Mouse (Mus musculus) limb, embryonic 15.5 days (tissue): ENCODE data around the gene Sos2. TPM values are rescaled to one million over a fixed set of nuclear protein-coding genes. Genes with fewer than 3 reads are reported as not detected.

ENCODE experiments used
- ATAC-seq: fragments of 200-750 bp; cut with Nextera tagmentation; 2 replicates; pipeline ENCODE4 v1.8.0; 2017; ENCODE audit warnings: low read depth, moderate TSS enrichment; ENCODE audit not compliant: insufficient number of reproducible peaks, low FRiP score, low TSS enrichment
- H3K27ac ChIP-seq: fragments of 300-500 bp; sonication (generic); 2 replicates; pipeline ENCODE4 v1.5.1; 2015; ENCODE audit warnings: moderate library complexity, mild to moderate bottlenecking, inconsistent platforms
- H3K27me3 ChIP-seq: fragments of 300-500 bp; sonication (generic); 2 replicates; pipeline ENCODE4 v1.6.1; 2015; ENCODE audit warnings: inconsistent platforms
- H3K36me3 ChIP-seq: fragments of 300-500 bp; sonication (generic); 2 replicates; pipeline ENCODE4 v1.6.1; 2015; ENCODE audit warnings: inconsistent platforms
- H3K4me1 ChIP-seq: fragments of 300-500 bp; sonication (generic); 2 replicates; pipeline ENCODE4 v1.6.1; 2015; ENCODE audit warnings: inconsistent platforms
- H3K4me2 ChIP-seq: fragments of 300-500 bp; sonication (generic); 2 replicates; pipeline ENCODE4 v1.6.1; 2015; ENCODE audit warnings: mild to moderate bottlenecking, inconsistent platforms
- H3K4me3 ChIP-seq: fragments of 300-500 bp; sonication (generic); 2 replicates; pipeline ENCODE4 v1.5.1; 2015; ENCODE audit warnings: mild to moderate bottlenecking, inconsistent platforms
- H3K9ac ChIP-seq: fragments of 300-500 bp; sonication (generic); 2 replicates; pipeline ENCODE4 v1.6.1; 2015; ENCODE audit warnings: inconsistent platforms
- H3K9me3 ChIP-seq: fragments of 300-500 bp; sonication (generic); 2 replicates; pipeline ENCODE4 v1.6.1; 2016; ENCODE audit warnings: inconsistent platforms
- WGBS: fragments of 180-500 bp; shearing (Covaris S2); methylation state at CpG from one replicate; pipeline ENCODE4 v1.1.7; 2015; 5-methylcytosine and 5-hydroxymethylcytosine counted together
- polyA plus RNA-seq: library from polyadenylated mRNA; unstranded; fragments of >200 nt; fragmentation: Nextera tagmentation; extraction: Ambion mirVana; gene quantifications from 2 replicates; pipeline ENCODE4 v1.2.1, GENCODE M21; 2015

Sos2 gene
- polyA plus RNA-seq, 1 experiment from 2014 or later = 10.1 TPM

GRCm38 (mm10) chr12:69545456-69546178 is 136.0 kb downstream of the Sos2 start:
- no peak overlapping the region for H3K4me3 ChIP-seq
- H3K27ac ChIP-seq = no peak overlapping the region
- no peak for ATAC-seq
- WGBS = 73% methylated on average over 13 of the region's 13 CpGs
- H3K36me3 ChIP-seq = no peaks in the 10 kb centered on the region
- H3K9me3 ChIP-seq = no peaks in the 10 kb centered on the region
- no peak overlapping the region for H3K9ac ChIP-seq
- H3K27me3 ChIP-seq = no peaks in the 10 kb centered on the region
- peaks cover 3% of the 10 kb centered on the region; the same call in 1 of the 2 replicates for H3K4me1 ChIP-seq
- no peak overlapping the region for H3K4me2 ChIP-seq

- Histone ChIP-seq H3K4me3 (no peak overlapping the region), H3K36me3 (no peaks in the 10 kb centered on the region), H3K27ac (no peak overlapping the region), H3K4me2 (no peak overlapping the region), H3K4me1 (peaks cover 3% of the 10 kb centered on the region; the same call in 1 of the 2 replicates), H3K9me3 (no peaks in the 10 kb centered on the region), H3K9ac (no peak overlapping the region), H3K27me3 (no peaks in the 10 kb centered on the region)
- WGBS = 75% methylated on average over 6 of the region's 6 CpGs
- ATAC-seq = no peak
These were observed 136.7 kb downstream of the Sos2 start for GRCm38 (mm10) chr12:69544994-69545393.

GRCm38 (mm10) chr12:69544562-69544961 is 137.1 kb downstream of the Sos2 start:
- Histone ChIP-seq H3K36me3 (no peaks in the 10 kb centered on the region), H3K27ac (no peak overlapping the region), H3K4me3 (no peak overlapping the region), H3K4me1 (peaks cover 4% of the 10 kb centered on the region; the same call in 1 of the 2 replicates), H3K27me3 (no peaks in the 10 kb centered on the region), H3K9me3 (no peaks in the 10 kb centered on the region), H3K4me2 (no peak overlapping the region), H3K9ac (no peak overlapping the region)
- ATAC-seq = no peak
- WGBS = 56% methylated on average over 2 of the region's 2 CpGs

- Histone ChIP-seq H3K27ac (no peak overlapping the region), H3K36me3 (no peaks in the 10 kb centered on the region), H3K4me2 (no peak overlapping the region), H3K4me1 (peaks cover 25% of the 10 kb centered on the region), H3K9me3 (no peaks in the 10 kb centered on the region), H3K27me3 (no peaks in the 10 kb centered on the region), H3K4me3 (no peak overlapping the region), H3K9ac (no peak overlapping the region)
- no peak for ATAC-seq
- 92% methylated on average over 8 of the region's 8 CpGs for WGBS
These were observed 139.3 kb downstream of the Sos2 start for GRCm38 (mm10) chr12:69542376-69542775.

GRCm38 (mm10) chr12:69541663-69542062 is 140.0 kb downstream of the Sos2 start:
- Histone ChIP-seq H3K9ac (no peak overlapping the region), H3K4me1 (peaks cover 33% of the 10 kb centered on the region), H3K27ac (no peak overlapping the region), H3K27me3 (no peaks in the 10 kb centered on the region), H3K4me3 (no peak overlapping the region), H3K4me2 (no peak overlapping the region), H3K36me3 (no peaks in the 10 kb centered on the region), H3K9me3 (no peaks in the 10 kb centered on the region)
- WGBS = 70% methylated on average over 8 of the region's 8 CpGs
- no peak for ATAC-seq

- no peaks in the 10 kb centered on the region for H3K27me3 ChIP-seq
- no peaks in the 10 kb centered on the region for H3K9me3 ChIP-seq
- no peak for ATAC-seq
- H3K4me1 ChIP-seq = peaks cover 35% of the 10 kb centered on the region
- no peak overlapping the region for H3K4me2 ChIP-seq
- peak overlapping the region; percentile 92 for H3K27ac ChIP-seq
- no peaks in the 10 kb centered on the region for H3K36me3 ChIP-seq
- no peak overlapping the region for H3K9ac ChIP-seq
- WGBS = 62% methylated on average over 7 of the region's 7 CpGs
- no peak overlapping the region for H3K4me3 ChIP-seq
These were observed 142.3 kb downstream of the Sos2 start for GRCm38 (mm10) chr12:69539353-69539752.

GRCm38 (mm10) chr12:69538362-69538950 is 143.2 kb downstream of the Sos2 start:
- 46% methylated on average over 4 of the region's 4 CpGs for WGBS
- Histone ChIP-seq H3K4me1 (peaks cover 32% of the 10 kb centered on the region), H3K4me2 (peak overlapping the region; percentile 32), H3K27me3 (no peaks in the 10 kb centered on the region), H3K9ac (no peak overlapping the region), H3K27ac (peak overlapping the region; percentile 92), H3K36me3 (no peaks in the 10 kb centered on the region), H3K4me3 (no peak overlapping the region), H3K9me3 (no peaks in the 10 kb centered on the region)
- peak; percentile 37; the same call in 1 of the 2 replicates for ATAC-seq

- Histone ChIP-seq H3K9ac (0 out of 2 replicates have a peak overlapping the region, but pooled peaks have one; percentile 1), H3K27me3 (no peaks in the 10 kb centered on the region), H3K27ac (peak overlapping the region; percentile 92), H3K4me2 (peak overlapping the region; percentile 32), H3K9me3 (no peaks in the 10 kb centered on the region), H3K36me3 (no peaks in the 10 kb centered on the region), H3K4me1 (peaks cover 32% of the 10 kb centered on the region), H3K4me3 (peak overlapping the region; percentile 9)
- ATAC-seq = peak; percentile 59
- 21% methylated on average over 19 of the region's 19 CpGs for WGBS
These were observed 143.8 kb downstream of the Sos2 start for GRCm38 (mm10) chr12:69537675-69538361.

- peak overlapping the region; percentile 9 for H3K4me3 ChIP-seq
- no peak overlapping the region for H3K9ac ChIP-seq
- peak overlapping the region; percentile 32 for H3K4me2 ChIP-seq
- WGBS = 24% methylated on average over 10 of the region's 10 CpGs
- H3K9me3 ChIP-seq = no peaks in the 10 kb centered on the region
- H3K27ac ChIP-seq = peak overlapping the region; percentile 92
- H3K4me1 ChIP-seq = peaks cover 32% of the 10 kb centered on the region
- no peaks in the 10 kb centered on the region for H3K27me3 ChIP-seq
- H3K36me3 ChIP-seq = no peaks in the 10 kb centered on the region
- 0 out of 2 replicates have a peak, but pooled peaks have one; percentile 27 for ATAC-seq
These were observed 144.4 kb downstream of the Sos2 start for GRCm38 (mm10) chr12:69537243-69537674.

- Histone ChIP-seq H3K4me2 (peak overlapping the region; percentile 32; the same call in 1 of the 2 replicates), H3K9ac (no peak overlapping the region), H3K4me1 (peaks cover 32% of the 10 kb centered on the region), H3K9me3 (no peaks in the 10 kb centered on the region), H3K27me3 (no peaks in the 10 kb centered on the region), H3K36me3 (no peaks in the 10 kb centered on the region), H3K4me3 (no peak overlapping the region), H3K27ac (peak overlapping the region; percentile 92)
- 65% methylated on average over 10 of the region's 10 CpGs for WGBS
- ATAC-seq = no peak
These were observed 144.9 kb downstream of the Sos2 start for GRCm38 (mm10) chr12:69536616-69537242.
